Mouse (Mus musculus): ENCODE results near the gene Dennd1a.

GRCm38 (mm10) chr2:37982714-37983113 lies 304.5 kb downstream of the Dennd1a start:
- TF ChIP-seq CTCF (IDR thresholded peaks at IDR 0.05; ENCODE audit: low read depth, low read length) (no peak), POLR2A (IDR thresholded peaks at IDR 0.05; ENCODE audit: insufficient read depth, low read length) (no peak), EP300 (IDR thresholded peaks at IDR 0.05; ENCODE audit: insufficient read depth, low read depth, low read length) (no peak)

All from ES-Bruce4 (cell line).